Mouse (Mus musculus) kidney, embryonic 16.5 days (tissue): Measurements from ENCODE around the gene Zfp980. TPM values are rescaled to one million over a fixed set of nuclear protein-coding genes. Genes with fewer than 3 reads are reported as not detected.
"Not testable (repeated sequence)": the region's sequence is repeated elsewhere in the genome, so short reads cannot be mapped to it uniquely, and the experiment has no call there.

Source experiments
- ATAC-seq: fragments of 200-750 bp; cut with Nextera tagmentation; 2 replicates; pipeline ENCODE4 v1.8.0; 2017; ENCODE audit warnings: moderate TSS enrichment; ENCODE audit not compliant: low FRiP score, low TSS enrichment
- H3K27ac ChIP-seq: fragments of 300-500 bp; sonication (generic); 2 replicates; pipeline ENCODE4 v1.5.1; 2014; ENCODE audit warnings: low read length
- H3K27me3 ChIP-seq: fragments of 300-500 bp; sonication (generic); 2 replicates; pipeline ENCODE4 v1.6.1; 2014; ENCODE audit warnings: low read length, control low read depth, mixed read lengths; ENCODE audit not compliant: insufficient read depth
- H3K36me3 ChIP-seq: fragments of 300-500 bp; sonication (generic); 2 replicates; pipeline ENCODE4 v1.6.1; 2014; ENCODE audit warnings: low read length, control low read depth, mixed read lengths; ENCODE audit not compliant: insufficient read depth
- H3K4me1 ChIP-seq: fragments of 300-500 bp; sonication (generic); 2 replicates; pipeline ENCODE4 v1.6.1; 2014; ENCODE audit warnings: low read length, control low read depth, mixed read lengths; ENCODE audit not compliant: insufficient read depth
- H3K4me2 ChIP-seq: fragments of 300-500 bp; sonication (generic); replicated peaks from 2 replicates; pipeline ENCODE4 v1.6.1; 2014; ENCODE audit warnings: low read depth, low read length
- H3K4me3 ChIP-seq: fragments of 300-500 bp; sonication (generic); 2 replicates; pipeline ENCODE4 v1.5.1; 2014; ENCODE audit warnings: mild to moderate bottlenecking, low read length
- H3K9ac ChIP-seq: fragments of 300-500 bp; sonication (generic); replicated peaks from 2 replicates; pipeline ENCODE4 v1.6.1; 2014; ENCODE audit warnings: low read length
- H3K9me3 ChIP-seq: fragments of 300-500 bp; sonication (generic); 2 replicates; pipeline ENCODE4 v1.6.1; 2016; ENCODE audit warnings: low read length, control low read depth
- WGBS: fragments of 180-500 bp; shearing (Covaris S2); extraction: QIAGEN DNeasy Blood & Tissue Kit; methylation state at CpG from one replicate; pipeline ENCODE4 v1.1.7; 2014; 5-methylcytosine and 5-hydroxymethylcytosine counted together
- polyA plus RNA-seq: library from polyadenylated mRNA; unstranded; fragments of >200 nt; fragmentation: Nextera tagmentation; extraction: Ambion mirVana; gene quantifications from 2 replicates; pipeline ENCODE4 v1.2.1, GENCODE M21; 2015

Gene Zfp980
- polyA plus RNA-seq = not detected in 2 replicates

DNA sequence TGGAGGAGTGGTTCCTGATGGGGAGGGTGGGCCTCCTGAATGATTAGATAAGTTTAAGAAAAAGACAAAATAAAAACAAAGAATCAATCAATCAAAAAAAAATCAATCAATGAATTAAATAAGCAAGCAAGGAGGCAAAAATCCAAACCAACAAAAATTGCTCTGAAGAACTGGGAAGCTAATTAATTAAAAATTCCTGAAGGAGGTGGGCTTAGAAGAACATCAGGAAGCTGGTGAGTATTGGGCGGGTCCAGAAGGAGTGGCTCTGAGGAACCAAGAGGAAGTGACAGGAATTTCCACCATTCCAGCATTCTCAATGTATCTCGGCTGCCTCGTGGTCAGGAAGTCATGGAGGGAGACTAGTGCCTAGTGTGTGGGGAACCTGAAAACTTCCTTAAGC lies at the start of gene Zfp980:
Zfp980 (plus strand) TSS at position 301 of the 400 bp plus-strand sequence.
- H3K9me3 ChIP-seq, ATAC-seq, H3K27me3 ChIP-seq, H3K27ac ChIP-seq, H3K4me2 ChIP-seq, H3K36me3 ChIP-seq, H3K4me1 ChIP-seq, H3K9ac ChIP-seq, H3K4me3 ChIP-seq: not testable (repeated sequence)
- WGBS = 81% methylated on average over 3 of the region's 3 CpGs

- not testable (repeated sequence) for H3K27ac ChIP-seq, H3K27me3 ChIP-seq, H3K36me3 ChIP-seq, H3K4me3 ChIP-seq, H3K4me1 ChIP-seq, ATAC-seq, H3K9ac ChIP-seq, H3K9me3 ChIP-seq
- WGBS = 27% methylated on average over 66 of the region's 83 CpGs
- H3K4me2 ChIP-seq = peak overlapping the region; percentile 26
These were observed 29.9 kb upstream of the Zfp980 start for GRCm38 (mm10) chr4:145640416-145641185.

DNA sequence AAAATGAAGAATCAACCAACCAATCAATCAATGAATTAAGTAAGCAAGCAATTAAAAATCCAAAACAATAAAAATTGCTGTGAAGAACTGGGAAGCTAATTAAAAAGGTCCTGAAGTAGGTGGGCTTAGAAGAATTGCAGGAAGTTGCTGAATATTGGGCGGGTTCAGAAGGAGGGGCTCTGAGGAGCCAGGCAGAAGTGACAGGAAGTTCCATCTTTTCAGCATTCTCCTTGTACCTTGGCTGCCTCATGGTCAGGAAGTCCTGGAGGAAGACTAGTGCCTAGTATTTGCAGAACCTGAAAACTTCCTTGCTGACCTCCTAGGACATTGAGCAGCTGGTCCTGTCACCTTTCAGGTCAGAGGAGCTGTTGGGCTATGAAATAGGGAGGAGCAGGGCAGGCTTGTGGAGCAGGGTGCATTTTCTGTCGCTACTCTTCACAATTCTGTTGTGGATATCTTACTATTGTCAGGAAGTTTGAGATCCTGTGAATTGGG lies 3.8 kb downstream of the Zfp980 start:
- not testable (repeated sequence) for H3K27me3 ChIP-seq, H3K27ac ChIP-seq, H3K4me3 ChIP-seq, H3K9ac ChIP-seq, H3K4me2 ChIP-seq, ATAC-seq, H3K9me3 ChIP-seq, H3K36me3 ChIP-seq, H3K4me1 ChIP-seq
- 67% methylated on average over 2 of the region's 2 CpGs for WGBS

GRCm38 (mm10) chr4:145680217-145680616 lies 9.7 kb downstream of the Zfp980 start:
- not testable (repeated sequence) for H3K4me1 ChIP-seq, H3K9me3 ChIP-seq, H3K36me3 ChIP-seq, H3K4me3 ChIP-seq, ATAC-seq, H3K9ac ChIP-seq, H3K27ac ChIP-seq, H3K4me2 ChIP-seq, H3K27me3 ChIP-seq
- WGBS = 87% methylated on average over 3 of the region's 3 CpGs

- H3K4me3 ChIP-seq, H3K27ac ChIP-seq, H3K4me1 ChIP-seq, H3K36me3 ChIP-seq, H3K9me3 ChIP-seq, H3K27me3 ChIP-seq, H3K4me2 ChIP-seq, H3K9ac ChIP-seq: not testable (repeated sequence)
- 8% methylated on average over 1 of the region's 1 CpGs for WGBS
- ATAC-seq = 0 out of 2 replicates have a peak, but pooled peaks have one; percentile 31
These were observed 10.3 kb downstream of the Zfp980 start for GRCm38 (mm10) chr4:145680672-145681387.

DNA sequence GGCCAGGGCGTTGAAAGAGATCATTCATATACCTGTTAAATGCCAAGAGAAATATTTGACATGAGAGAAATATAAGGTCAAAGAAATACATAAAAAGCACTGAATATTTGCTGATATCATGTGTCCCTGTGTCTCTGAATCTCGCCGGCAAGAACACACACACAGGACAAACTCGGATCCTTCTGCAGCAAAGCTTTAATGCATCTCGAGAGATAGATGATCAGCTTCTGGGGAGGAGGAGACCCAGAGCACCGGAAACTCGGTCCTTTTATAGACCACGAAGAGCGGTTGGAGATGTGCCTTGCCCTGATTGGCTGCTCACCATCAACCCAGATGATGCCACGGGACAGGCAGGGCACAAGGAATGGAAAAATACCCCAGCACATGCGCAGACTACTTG lies 11.5 kb downstream of the Zfp980 start:
- H3K27me3 ChIP-seq, H3K4me3 ChIP-seq, ATAC-seq, H3K9ac ChIP-seq, H3K4me2 ChIP-seq, H3K36me3 ChIP-seq, H3K27ac ChIP-seq, H3K4me1 ChIP-seq, H3K9me3 ChIP-seq: not testable (repeated sequence)
- 82% methylated on average over 7 of the region's 11 CpGs for WGBS

DNA sequence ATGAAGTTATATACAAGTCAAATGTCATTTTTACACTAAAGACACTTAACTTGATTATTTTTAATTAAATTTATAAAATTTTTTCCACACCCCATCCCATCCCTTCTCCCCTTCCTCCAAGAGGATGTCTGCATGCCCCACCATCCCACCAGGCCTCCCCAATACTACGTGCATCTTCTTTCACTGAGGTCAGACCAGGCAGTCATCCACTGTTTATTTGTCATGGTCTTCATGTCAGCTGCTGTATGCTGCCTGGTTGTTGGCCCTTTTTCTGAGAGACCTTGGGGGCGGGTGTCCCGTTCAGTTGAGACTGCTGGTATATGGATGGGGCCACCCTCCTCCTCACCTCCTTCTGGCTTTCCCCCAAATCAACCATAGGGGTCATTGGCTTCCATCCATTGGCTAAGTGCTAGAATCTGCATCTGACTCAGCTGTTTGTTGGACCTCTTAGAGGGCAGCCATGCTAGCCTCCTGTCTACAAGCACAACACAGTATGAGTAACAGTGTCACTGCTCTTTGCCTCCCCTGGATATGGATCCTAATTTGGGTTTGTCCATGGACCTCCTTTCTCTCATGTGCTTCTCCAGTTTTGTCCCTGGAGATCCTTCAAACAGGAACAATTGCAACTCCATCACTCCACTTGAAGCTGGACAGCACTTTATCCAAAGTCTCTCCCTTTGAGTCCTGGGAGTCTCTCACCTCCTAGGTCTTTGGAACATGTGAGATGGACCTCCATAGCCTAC lies 12.7 kb downstream of the Zfp980 start:
- not testable (repeated sequence) for H3K9ac ChIP-seq, H3K4me1 ChIP-seq, H3K27me3 ChIP-seq, H3K27ac ChIP-seq, H3K4me3 ChIP-seq, H3K36me3 ChIP-seq, H3K9me3 ChIP-seq, H3K4me2 ChIP-seq
- peak; percentile 31; the same call in 1 of the 2 replicates for ATAC-seq
- WGBS = 86% methylated on average over 3 of the region's 3 CpGs

- not testable (repeated sequence) for H3K4me2 ChIP-seq, H3K4me1 ChIP-seq, H3K27ac ChIP-seq, H3K27me3 ChIP-seq, H3K36me3 ChIP-seq, H3K9ac ChIP-seq, H3K4me3 ChIP-seq, H3K9me3 ChIP-seq, ATAC-seq
- 55% methylated on average over 2 of the region's 2 CpGs for WGBS
These were observed 15.6 kb downstream of the Zfp980 start for GRCm38 (mm10) chr4:145686061-145686460.

- WGBS = 2% methylated on average over 37 of the region's 83 CpGs
- not testable (repeated sequence) for H3K4me1 ChIP-seq, H3K27ac ChIP-seq, H3K36me3 ChIP-seq, H3K9me3 ChIP-seq, H3K9ac ChIP-seq, H3K27me3 ChIP-seq
- peak; percentile 98 for ATAC-seq
- peak overlapping the region; percentile 35 for H3K4me3 ChIP-seq
- peak overlapping the region; percentile 50 for H3K4me2 ChIP-seq
These were observed 74.6 kb downstream of the Zfp980 start for GRCm38 (mm10) chr4:145744935-145745644.
